8 mouse cellular contexts compared by ENCODE assay signal in the genomic region with DNA sequence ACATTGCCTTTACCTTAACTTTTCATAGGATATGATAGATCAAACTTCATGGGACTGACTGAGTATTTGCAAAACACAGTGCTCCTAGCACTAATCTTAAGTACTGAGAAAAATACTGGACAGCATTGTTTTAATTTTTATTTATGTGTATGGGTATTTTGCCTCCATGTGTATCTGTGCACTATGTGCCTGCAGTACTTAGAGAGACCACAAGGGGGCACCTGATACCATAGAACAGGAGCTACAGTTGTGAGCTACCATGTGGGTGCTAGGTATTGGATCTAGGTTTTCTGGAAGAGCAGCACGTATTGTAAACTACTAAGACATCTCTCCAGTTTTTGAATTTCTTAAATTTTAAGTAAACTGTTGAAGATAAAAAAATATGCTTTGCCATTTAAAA.
A peak's percentile ranks its signal among the peaks of the same experiment; 100 is the strongest.
DNase-seq lines count a peak whose midpoint lies in the region; ATAC-seq lines count a peak whose summit lies in the region.

No protein-coding gene starts in this region.

- H3K4me2 ChIP-seq in neural tube, embryonic 15.5 days = no peak overlapping the region
- H3K4me2 ChIP-seq in forebrain, embryonic 13.5 days = no peak overlapping the region

- H3K4me3 ChIP-seq in neural tube, embryonic 15.5 days (replicated peaks) = no peak overlapping the region
- no peak overlapping the region for H3K4me3 ChIP-seq in forebrain, embryonic 13.5 days

- H3K9ac ChIP-seq in neural tube, embryonic 15.5 days (replicated peaks) = no peak overlapping the region
- no peak overlapping the region for H3K9ac ChIP-seq in forebrain, embryonic 13.5 days

- peak; percentile 5 for DNase-seq in gastrocnemius, postnatal 10 days
- DNase-seq in gastrocnemius, postnatal 4 days (ENCODE audit: low spot score in 2 of 2) = no peak
- peak; percentile 22 for DNase-seq in neural tube, embryonic 10.5 days (ENCODE audit: extremely low spot score, low spot score)
- DNase-seq in lung, postnatal 14 days = peak; percentile 31
- no peak for DNase-seq in frontal cortex, postnatal 25 days (ENCODE audit: low spot score in 2 of 2)

- WGBS in neural tube, embryonic 15.5 days = 94% methylated on average over 1 of the region's 1 CpGs
- 78% methylated on average over 1 of the region's 1 CpGs for WGBS in forebrain, embryonic 13.5 days

- no peaks in the 10 kb centered on the region for H3K27me3 ChIP-seq in neural tube, embryonic 15.5 days (replicated peaks)
- H3K27me3 ChIP-seq in forebrain, embryonic 13.5 days = no peaks in the 10 kb centered on the region

- no peak for ATAC-seq in neural tube, embryonic 15.5 days (ENCODE audit: low FRiP score)
- ATAC-seq in common myeloid progenitor, adult 5-6 weeks (replicated peaks; ENCODE audit: low read depth, poor library complexity, severe bottlenecking) = 0 out of 2 replicates have a peak, but pooled peaks have one; percentile 50
- no peak for ATAC-seq in forebrain, embryonic 13.5 days

- H3K36me3 ChIP-seq in neural tube, embryonic 15.5 days = no peaks in the 10 kb centered on the region
- H3K36me3 ChIP-seq in forebrain, embryonic 13.5 days (ENCODE audit: poor library complexity, severe bottlenecking) = no peaks in the 10 kb centered on the region

- H3K27ac ChIP-seq in neural tube, embryonic 15.5 days (replicated peaks) = no peak overlapping the region
- no peak overlapping the region for H3K27ac ChIP-seq in forebrain, embryonic 13.5 days

- H3K4me1 ChIP-seq in neural tube, embryonic 15.5 days = no peaks in the 10 kb centered on the region
- H3K4me1 ChIP-seq in forebrain, embryonic 13.5 days = no peaks in the 10 kb centered on the region

- no peaks in the 10 kb centered on the region for H3K9me3 ChIP-seq in neural tube, embryonic 15.5 days (replicated peaks)
- H3K9me3 ChIP-seq in forebrain, embryonic 13.5 days (replicated peaks) = no peaks in the 10 kb centered on the region

Comparison
In these comparisons a context has a peak if more than half of its experiments do, and no peak if none do; other contexts are left out.
1. DNase-seq: peak in gastrocnemius, postnatal 10 days (single experiment), neural tube, embryonic 10.5 days (single experiment) and lung, postnatal 14 days (single experiment); none in gastrocnemius, postnatal 4 days (0 of 2) and frontal cortex, postnatal 25 days (0 of 2).